Mouse (Mus musculus) gastrocnemius, postnatal 25 days (tissue): ENCODE data around the gene Skil. TPM values are rescaled to one million over a fixed set of nuclear protein-coding genes. Genes with fewer than 3 reads are reported as not detected.
"Not testable (repeated sequence)": the region's sequence is repeated elsewhere in the genome, so short reads cannot be mapped to it uniquely, and the experiment has no call there.

Source experiments
- DNase-seq: peaks from one replicate; pipeline ENCODE4 v3.0.0; 2022
- total RNA-seq, 2 experiments: library from RNA; stranded (reverse); gene quantifications; 1 replicate in 1 of 2; 2 replicates in 1 of 2; pipeline ENCODE4 v1.2.3; 2021

The Skil gene
- total RNA-seq, 2 experiments from 2014 or later: 11.4 to 11.8 TPM

GRCm38 (mm10) chr3:31129766-31130165 lies 34.9 kb downstream of the Skil start:
- DNase-seq: no peak

- DNase-seq: no peak
These were observed 38.8 kb downstream of the Skil start for GRCm38 (mm10) chr3:31133664-31134063.

GRCm38 (mm10) chr3:31134246-31134645 lies 39.4 kb downstream of the Skil start:
- no peak for DNase-seq

GRCm38 (mm10) chr3:31134696-31135095 lies 39.8 kb downstream of the Skil start:
- DNase-seq: no peak

- DNase-seq: not testable (repeated sequence)
These were observed 41.7 kb downstream of the Skil start for GRCm38 (mm10) chr3:31136591-31136990.

GRCm38 (mm10) chr3:31138454-31139424 lies 43.9 kb downstream of the Skil start:
- DNase-seq: peak; percentile 40

- DNase-seq: no peak
These were observed 46.8 kb downstream of the Skil start for GRCm38 (mm10) chr3:31141621-31142020.

GRCm38 (mm10) chr3:31145222-31145621 lies 50.4 kb downstream of the Skil start:
- not testable (repeated sequence) for DNase-seq

GRCm38 (mm10) chr3:31145641-31146290 lies 50.9 kb downstream of the Skil start:
- peak; percentile 38 for DNase-seq

- no peak for DNase-seq
These were observed 53.7 kb downstream of the Skil start for GRCm38 (mm10) chr3:31148595-31148994.

- no peak for DNase-seq
These were observed 54.8 kb downstream of the Skil start, which contains the start of gene Cldn11 for GRCm38 (mm10) chr3:31149706-31150105. Gene Cldn11, plus strand, starts transcription at chr3:31149920.

- no peak for DNase-seq
These were observed 57.2 kb downstream of the Skil start for GRCm38 (mm10) chr3:31152108-31152507.

- no peak for DNase-seq
These were observed 61.3 kb downstream of the Skil start for GRCm38 (mm10) chr3:31156126-31156525.

GRCm38 (mm10) chr3:31157776-31158175 lies 62.9 kb downstream of the Skil start:
- DNase-seq: no peak

- no peak for DNase-seq
These were observed 65.2 kb downstream of the Skil start for GRCm38 (mm10) chr3:31160046-31160445.

- DNase-seq: no peak
These were observed 66.5 kb downstream of the Skil start for GRCm38 (mm10) chr3:31161336-31161735.

- no peak for DNase-seq
These were observed 68.0 kb downstream of the Skil start for GRCm38 (mm10) chr3:31162860-31163259.

GRCm38 (mm10) chr3:31165803-31166202 lies 70.9 kb downstream of the Skil start:
- DNase-seq: no peak

- DNase-seq: no peak
These were observed 71.6 kb downstream of the Skil start for GRCm38 (mm10) chr3:31166365-31166871.
